Mouse (Mus musculus) heart, postnatal 4 days (tissue): ENCODE measurements around the gene Rbms3. TPM values are rescaled to one million over a fixed set of nuclear protein-coding genes. Genes with fewer than 3 reads are reported as not detected.

ENCODE experiments used
- DNase-seq: peaks from one replicate; pipeline ENCODE4 v3.0.0; 2021
- total RNA-seq, 2 experiments: library from RNA; stranded (reverse); gene quantifications; 2 replicates each; pipeline ENCODE4 v1.2.3; 2021

Gene Rbms3
- total RNA-seq, 2 experiments from 2014 or later = 34.4 to 37.0 TPM

- DNase-seq = peak; percentile 9
Measured at GRCm38 (mm10) chr9:117484396-117484795, 145.3 kb downstream of the Rbms3 start.

DNA sequence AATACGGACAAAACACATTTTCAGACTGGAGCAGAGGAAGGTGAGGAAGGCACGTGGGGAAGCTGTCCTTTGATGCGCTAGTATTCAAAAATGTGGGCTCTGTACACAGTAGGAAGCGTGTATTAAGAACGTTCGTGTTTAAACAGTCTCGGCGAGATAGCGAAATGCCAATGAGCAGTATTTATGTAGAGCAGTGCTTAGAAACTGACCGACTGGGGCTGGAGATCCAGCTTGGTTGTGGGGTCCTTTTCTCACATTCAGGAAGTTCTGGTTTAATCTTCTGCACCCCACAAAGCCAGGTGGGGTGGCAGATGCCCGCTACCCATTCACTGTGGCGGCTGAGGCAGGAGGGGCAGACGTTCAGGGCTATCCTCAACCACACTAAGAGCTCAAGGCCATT, 153.0 kb downstream of the Rbms3 start:
- DNase-seq = no peak

DNA sequence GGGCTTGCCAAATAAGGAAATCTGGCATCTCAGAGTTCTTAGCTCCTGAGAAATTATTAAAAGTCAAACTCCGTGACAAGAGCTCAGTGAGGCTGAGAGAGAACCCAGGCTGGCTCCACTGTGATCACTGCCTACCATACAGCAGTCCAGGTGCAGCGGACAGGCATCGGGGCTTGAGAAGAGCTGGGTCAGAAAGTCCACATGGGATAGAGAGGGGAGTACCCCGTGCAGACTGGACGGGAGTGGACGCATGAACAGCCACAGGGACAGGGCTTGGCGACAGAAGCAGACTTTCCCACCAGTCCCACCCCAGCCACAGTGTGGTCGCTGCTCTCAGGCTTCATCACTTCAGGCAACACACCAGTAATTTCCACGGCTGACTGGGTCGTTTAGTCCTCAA, 176.9 kb downstream of the Rbms3 start:
- DNase-seq = no peak

DNA sequence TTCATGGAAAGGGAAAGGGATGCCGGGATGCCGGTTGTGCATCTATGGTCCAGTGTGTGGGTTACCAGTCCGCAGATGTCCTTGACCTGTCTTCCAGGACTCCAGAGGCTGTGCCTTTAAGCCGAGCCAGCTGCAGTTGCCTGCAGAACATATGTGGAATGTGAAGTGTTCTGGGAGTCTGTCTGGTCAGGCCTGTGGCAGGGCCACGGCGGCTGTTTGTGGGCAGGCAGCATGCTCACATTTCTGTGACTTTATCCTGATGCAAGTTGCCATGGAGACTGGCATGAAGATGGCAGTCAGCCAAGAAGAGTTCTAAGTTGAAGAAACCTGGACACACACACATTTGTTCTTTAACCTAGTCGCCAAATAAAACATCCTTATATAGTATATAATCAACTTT, 187.1 kb downstream of the Rbms3 start:
- DNase-seq = peak; percentile 22

DNA sequence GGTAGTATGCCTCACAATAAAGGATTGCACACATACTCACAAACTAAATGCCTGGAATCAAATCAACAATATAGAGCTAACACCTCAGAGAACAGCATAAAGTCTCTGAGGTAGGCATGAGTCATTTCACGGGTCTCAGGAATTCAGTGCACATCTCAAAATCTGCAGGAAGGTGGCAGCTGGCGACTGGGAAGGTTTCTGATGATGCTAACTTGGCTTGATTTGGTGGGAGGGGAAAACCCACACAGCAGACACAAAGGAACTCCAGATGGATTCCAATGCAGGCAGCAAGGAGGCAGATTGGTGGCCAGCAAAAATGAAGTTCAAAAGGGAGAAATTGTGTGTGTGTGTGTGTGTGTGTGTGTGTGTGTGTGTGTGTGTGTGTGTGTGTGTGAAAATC, 193.9 kb downstream of the Rbms3 start:
- no peak for DNase-seq

- DNase-seq = no peak
Measured at GRCm38 (mm10) chr9:117430670-117431069, 199.0 kb downstream of the Rbms3 start.

DNA sequence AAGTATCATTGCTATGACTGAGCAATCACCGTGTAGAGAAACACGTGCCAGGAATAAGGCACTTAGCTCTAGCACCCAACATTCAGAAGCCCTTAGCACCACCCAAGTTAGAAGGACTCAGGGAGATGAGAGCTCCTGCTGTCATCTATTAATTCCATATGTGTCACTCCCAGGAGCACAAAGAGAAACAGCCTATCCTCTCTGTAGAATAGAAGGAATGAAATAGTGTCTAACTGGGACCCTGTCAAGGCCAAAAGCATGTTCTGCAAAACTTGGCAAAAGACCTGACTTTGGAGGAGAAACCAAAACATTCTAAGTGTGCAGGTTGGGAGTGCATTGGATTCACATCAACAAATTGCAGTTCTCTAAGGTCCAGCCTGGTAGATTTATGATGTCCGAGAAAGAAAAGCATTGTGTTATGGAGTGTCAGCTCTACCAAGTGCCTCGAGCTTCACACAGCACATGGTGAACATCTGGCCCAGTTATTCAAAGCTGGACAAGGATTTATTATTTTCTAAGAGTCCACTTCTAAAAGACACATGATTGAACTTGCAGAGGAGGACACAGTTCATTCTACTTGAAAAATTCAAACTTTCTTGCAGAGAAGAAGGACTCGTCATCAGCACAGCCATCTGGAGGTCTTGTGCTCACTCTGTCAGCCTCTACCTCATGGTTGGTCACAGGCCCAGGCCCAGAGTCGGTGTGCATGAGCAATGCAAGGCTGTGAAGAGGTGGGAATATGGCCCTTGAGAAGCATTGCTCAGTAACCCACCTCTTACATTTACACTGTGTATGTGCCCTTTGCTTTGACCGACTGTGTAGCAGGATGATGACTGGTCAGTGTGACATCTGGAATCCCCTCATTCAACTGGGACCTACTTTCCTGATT, 200.3 kb downstream of the Rbms3 start:
- no peak for DNase-seq

- no peak for DNase-seq
Measured at GRCm38 (mm10) chr9:117423259-117423658, 206.5 kb downstream of the Rbms3 start.

DNA sequence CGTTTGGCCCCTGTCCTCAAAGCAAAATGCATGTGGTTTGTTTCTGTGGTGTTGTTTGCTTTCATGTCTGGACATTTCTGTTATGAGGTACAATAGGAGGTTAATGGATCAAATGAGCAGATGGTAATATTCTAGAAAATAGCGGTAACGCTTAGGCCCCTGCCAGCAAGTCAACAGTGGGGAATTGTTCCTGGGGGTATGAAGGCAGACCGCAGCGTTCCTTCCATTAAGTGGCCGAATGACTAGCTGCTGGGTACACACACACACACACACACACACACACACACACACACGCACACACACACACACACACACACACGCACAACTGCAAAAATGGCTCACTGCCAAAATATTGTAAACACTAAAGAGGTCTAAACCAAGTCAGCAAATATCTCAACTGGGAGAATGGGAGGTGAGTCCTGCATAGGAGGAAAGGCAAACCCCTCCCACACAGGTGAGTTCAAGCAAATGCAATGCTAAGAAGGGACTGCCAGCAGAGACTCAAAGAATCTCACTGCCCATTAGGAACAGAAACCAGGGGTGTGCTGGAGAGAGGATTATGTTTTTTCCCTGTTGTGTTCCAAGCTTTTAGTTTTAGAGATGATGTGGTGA, 209.7 kb downstream of the Rbms3 start:
- no peak for DNase-seq

GRCm38 (mm10) chr9:117413181-117413580, 216.5 kb downstream of the Rbms3 start:
- DNase-seq = peak; percentile 11

GRCm38 (mm10) chr9:117412584-117412983, 217.1 kb downstream of the Rbms3 start:
- no peak for DNase-seq

GRCm38 (mm10) chr9:117404621-117405020, 225.1 kb downstream of the Rbms3 start:
- no peak for DNase-seq

DNA sequence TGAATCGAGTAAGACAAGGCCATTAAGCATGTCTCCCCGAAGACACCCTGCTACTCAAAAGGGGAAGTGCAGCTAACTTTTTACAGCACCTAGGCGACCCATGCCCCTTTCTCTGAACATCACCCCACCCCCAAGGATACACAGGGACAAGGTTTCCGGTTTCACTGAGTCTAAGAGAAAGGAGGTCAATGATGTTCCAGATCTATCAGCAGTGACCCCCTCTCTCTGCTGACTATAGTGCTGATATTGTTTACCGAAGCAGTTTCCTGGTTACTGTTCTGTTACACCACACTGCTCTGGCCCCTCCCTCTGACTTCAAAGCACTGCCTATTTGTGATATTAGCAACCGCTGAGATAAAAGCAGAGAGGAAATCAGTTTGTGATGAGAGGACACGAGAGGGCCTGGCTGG, 229.4 kb downstream of the Rbms3 start:
- no peak for DNase-seq

DNA sequence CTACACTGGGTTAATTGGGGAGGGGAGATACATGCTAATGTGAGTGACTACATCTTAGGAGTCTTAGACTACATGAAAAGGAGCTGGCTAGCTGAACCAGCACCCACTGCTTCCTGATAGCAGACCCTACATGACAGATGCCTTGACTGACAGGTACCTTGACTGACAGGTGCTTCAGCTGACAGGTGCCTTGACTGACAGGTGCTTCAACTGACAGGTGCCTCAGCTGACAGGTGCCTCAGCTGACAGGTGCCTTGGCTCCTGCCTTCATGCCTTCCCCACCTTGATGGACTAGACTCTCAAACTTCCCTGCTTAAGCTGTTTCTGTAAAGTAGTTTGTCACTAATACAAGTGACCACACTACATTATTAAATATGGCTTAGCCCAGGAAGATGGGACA, 232.6 kb downstream of the Rbms3 start:
- DNase-seq = no peak

GRCm38 (mm10) chr9:117396586-117396985, 233.1 kb downstream of the Rbms3 start:
- DNase-seq = no peak

GRCm38 (mm10) chr9:117393626-117394525, 235.8 kb downstream of the Rbms3 start:
- DNase-seq = peak; percentile 64

- no peak for DNase-seq
Measured at GRCm38 (mm10) chr9:117388024-117388423, 241.7 kb downstream of the Rbms3 start.

DNA sequence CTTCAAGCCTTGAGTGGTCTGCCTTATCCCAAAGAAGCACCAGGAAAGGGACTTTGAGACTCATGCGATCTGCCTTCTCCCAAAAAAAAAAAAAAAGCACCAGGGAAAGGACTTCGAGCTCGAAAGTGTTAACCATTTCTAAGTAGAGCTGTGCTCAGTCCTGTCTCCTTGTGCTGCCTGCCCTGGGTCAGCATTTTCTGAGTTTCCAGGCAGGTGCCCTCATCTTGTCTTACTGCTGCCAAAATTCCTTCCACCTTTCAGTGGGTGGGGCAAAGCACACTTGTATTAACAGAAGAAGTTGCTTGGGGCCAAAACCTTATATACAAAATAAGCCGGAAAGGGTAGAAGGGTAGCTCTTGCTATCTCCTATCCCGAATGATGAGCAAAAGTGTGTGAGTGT, 248.8 kb downstream of the Rbms3 start:
- no peak for DNase-seq

- DNase-seq = no peak
Measured at GRCm38 (mm10) chr9:117380076-117380475, 249.6 kb downstream of the Rbms3 start.

GRCm38 (mm10) chr9:117379448-117379983, 250.2 kb downstream of the Rbms3 start:
- DNase-seq = no peak

- no peak for DNase-seq
Measured at GRCm38 (mm10) chr9:117378131-117378890, 251.4 kb downstream of the Rbms3 start.

- DNase-seq = no peak
Measured at GRCm38 (mm10) chr9:117375776-117376175, 253.9 kb downstream of the Rbms3 start.
